Mouse (Mus musculus) midbrain, embryonic 16.5 days (tissue): ENCODE measurements around the gene Erc1. TPM values are rescaled to one million over a fixed set of nuclear protein-coding genes. Genes with fewer than 3 reads are reported as not detected.

Experiments used
- ATAC-seq: fragments of 200-750 bp; cut with Nextera tagmentation; 2 replicates; pipeline ENCODE4 v1.8.0; 2017; ENCODE audit warnings: moderate TSS enrichment
- H3K27ac ChIP-seq: fragments of 300-500 bp; sonication (generic); 2 replicates; pipeline ENCODE4 v1.5.1; 2014; ENCODE audit warnings: mild to moderate bottlenecking, low read length, mixed read lengths
- H3K27me3 ChIP-seq: fragments of 300-500 bp; sonication (generic); 2 replicates; pipeline ENCODE4 v1.6.1; 2014; ENCODE audit warnings: low read depth, low read length, mixed read lengths; ENCODE audit not compliant: control insufficient read depth, insufficient read depth
- H3K36me3 ChIP-seq: fragments of 300-500 bp; sonication (generic); 2 replicates; pipeline ENCODE4 v1.6.1; 2014; ENCODE audit warnings: mild to moderate bottlenecking, low read length, moderate library complexity, mixed read lengths; ENCODE audit not compliant: control insufficient read depth, insufficient read depth
- H3K4me1 ChIP-seq: fragments of 300-500 bp; sonication (generic); 2 replicates; pipeline ENCODE4 v1.6.1; 2014; ENCODE audit warnings: mild to moderate bottlenecking, low read length, mixed read lengths; ENCODE audit not compliant: control insufficient read depth, insufficient read depth
- H3K4me2 ChIP-seq: fragments of 300-500 bp; sonication (generic); 2 replicates; pipeline ENCODE4 v1.6.1; 2014; ENCODE audit warnings: mild to moderate bottlenecking, low read length, mixed read lengths
- H3K4me3 ChIP-seq: fragments of 300-500 bp; sonication (generic); 2 replicates; pipeline ENCODE4 v1.5.1; 2014; ENCODE audit warnings: low read depth, mild to moderate bottlenecking, low read length, moderate library complexity, mixed read lengths
- H3K9ac ChIP-seq: fragments of 300-500 bp; sonication (generic); 2 replicates; pipeline ENCODE4 v1.6.1; 2014; ENCODE audit warnings: low read depth, low read length, mixed read lengths
- H3K9me3 ChIP-seq: fragments of 300-500 bp; sonication (generic); replicated peaks from 2 replicates; pipeline ENCODE4 v1.6.1; 2014; ENCODE audit warnings: mild to moderate bottlenecking, low read length, mixed read lengths; ENCODE audit not compliant: control insufficient read depth, poor library complexity, severe bottlenecking
- WGBS: fragments of 180-500 bp; shearing (Covaris S2); extraction: QIAGEN DNeasy Blood & Tissue Kit; methylation state at CpG from one replicate; pipeline ENCODE4 v1.1.7; 2014; 5-methylcytosine and 5-hydroxymethylcytosine counted together
- polyA plus RNA-seq: library from polyadenylated mRNA; unstranded; fragments of >200 nt; fragmentation: Nextera tagmentation; extraction: Ambion mirVana; gene quantifications from 2 replicates; pipeline ENCODE4 v1.2.1, GENCODE M21; 2015

The Erc1 gene
- polyA plus RNA-seq, result 47.9 and 52.9 TPM in 2 replicates

- Histone ChIP-seq H3K9me3 (no peaks in the 10 kb centered on the region), H3K4me2 (peak within 1 kb of the TSS; percentile 66), H3K36me3 (no peaks in the 10 kb centered on the region), H3K27me3 (no peaks in the 10 kb centered on the region), H3K4me3 (peak within 1 kb of the TSS; percentile 95), H3K4me1 (peaks cover 26% of the 10 kb centered on the region), H3K27ac (peak within 1 kb of the TSS; percentile 98), H3K9ac (peak within 1 kb of the TSS; percentile 96)
- ATAC-seq, result peak; percentile 94
- under 1% methylated on average over 55 of the region's 73 CpGs for WGBS
Measured at GRCm38 (mm10) chr6:119848034-119848695, at the start of gene Erc1. TSS of gene Erc1 (minus strand) at chr6:119848167.

- H3K36me3 ChIP-seq, result no peaks in the 10 kb centered on the region
- no peak overlapping the region for H3K9ac ChIP-seq
- no peak overlapping the region for H3K27ac ChIP-seq
- no peak overlapping the region for H3K4me2 ChIP-seq
- H3K4me1 ChIP-seq, result no peaks in the 10 kb centered on the region
- 83% methylated on average over 7 of the region's 7 CpGs for WGBS
- H3K9me3 ChIP-seq, result no peaks in the 10 kb centered on the region
- no peak for ATAC-seq
- no peak overlapping the region for H3K4me3 ChIP-seq
- H3K27me3 ChIP-seq, result no peaks in the 10 kb centered on the region
Measured at GRCm38 (mm10) chr6:119892711-119893110, 44.7 kb upstream of the Erc1 start.

GRCm38 (mm10) chr6:119883151-119883550, 35.2 kb upstream of the Erc1 start:
- whole genome bisulfite sequencing, result 84% methylated on average over 7 of the region's 7 CpGs
- H3K27me3 ChIP-seq, result no peaks in the 10 kb centered on the region
- H3K9ac ChIP-seq, result no peak overlapping the region
- no peak overlapping the region for H3K4me2 ChIP-seq
- no peak overlapping the region for H3K27ac ChIP-seq
- no peaks in the 10 kb centered on the region for H3K9me3 ChIP-seq
- ATAC-seq, result no peak
- H3K4me1 ChIP-seq, result no peaks in the 10 kb centered on the region
- H3K4me3 ChIP-seq, result no peak overlapping the region
- H3K36me3 ChIP-seq, result no peaks in the 10 kb centered on the region

- ATAC-seq, result peak; percentile 66; the same call in 1 of the 2 replicates
- Histone ChIP-seq H3K9ac (no peak overlapping the region), H3K27ac (no peak overlapping the region), H3K9me3 (no peaks in the 10 kb centered on the region), H3K4me2 (no peak overlapping the region), H3K27me3 (no peaks in the 10 kb centered on the region), H3K4me1 (no peaks in the 10 kb centered on the region), H3K4me3 (no peak overlapping the region), H3K36me3 (no peaks in the 10 kb centered on the region)
- WGBS, result 88% methylated on average over 11 of the region's 11 CpGs
Measured at GRCm38 (mm10) chr6:119864341-119865034, 16.5 kb upstream of the Erc1 start.

GRCm38 (mm10) chr6:119861519-119861918, 13.6 kb upstream of the Erc1 start:
- no peak overlapping the region for H3K4me3 ChIP-seq
- H3K4me1 ChIP-seq, result no peaks in the 10 kb centered on the region
- H3K4me2 ChIP-seq, result no peak overlapping the region
- no peak for ATAC-seq
- H3K27ac ChIP-seq, result no peak overlapping the region
- H3K9ac ChIP-seq, result no peak overlapping the region
- H3K27me3 ChIP-seq, result no peaks in the 10 kb centered on the region
- H3K9me3 ChIP-seq, result no peaks in the 10 kb centered on the region
- 27% methylated on average over 8 of the region's 8 CpGs for WGBS
- H3K36me3 ChIP-seq, result no peaks in the 10 kb centered on the region

DNA sequence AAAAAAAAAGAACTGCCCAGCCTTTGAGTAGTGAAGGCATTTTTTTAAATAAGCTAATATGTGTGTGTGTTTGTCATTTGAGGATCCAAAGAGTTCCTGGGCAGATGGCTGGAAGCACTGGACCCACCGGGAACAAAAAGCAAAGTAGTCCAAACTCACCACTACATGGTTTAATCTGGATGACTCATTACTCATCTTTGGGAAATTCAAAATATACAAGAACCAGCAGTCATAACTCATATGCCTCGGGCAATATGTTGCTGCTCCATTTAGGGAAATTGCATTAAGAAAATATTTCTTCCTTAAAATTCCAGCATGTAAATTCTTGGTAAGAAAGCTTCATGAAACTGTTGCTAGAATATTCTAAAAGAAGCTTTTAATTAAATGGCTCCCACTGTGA, 12.3 kb upstream of the Erc1 start:
- Histone ChIP-seq H3K4me3 (no peak overlapping the region), H3K9me3 (no peaks in the 10 kb centered on the region), H3K4me1 (no peaks in the 10 kb centered on the region), H3K4me2 (no peak overlapping the region), H3K9ac (no peak overlapping the region), H3K27me3 (no peaks in the 10 kb centered on the region), H3K27ac (no peak overlapping the region), H3K36me3 (no peaks in the 10 kb centered on the region)
- 98% methylated on average over 2 of the region's 2 CpGs for WGBS
- ATAC-seq, result no peak

DNA sequence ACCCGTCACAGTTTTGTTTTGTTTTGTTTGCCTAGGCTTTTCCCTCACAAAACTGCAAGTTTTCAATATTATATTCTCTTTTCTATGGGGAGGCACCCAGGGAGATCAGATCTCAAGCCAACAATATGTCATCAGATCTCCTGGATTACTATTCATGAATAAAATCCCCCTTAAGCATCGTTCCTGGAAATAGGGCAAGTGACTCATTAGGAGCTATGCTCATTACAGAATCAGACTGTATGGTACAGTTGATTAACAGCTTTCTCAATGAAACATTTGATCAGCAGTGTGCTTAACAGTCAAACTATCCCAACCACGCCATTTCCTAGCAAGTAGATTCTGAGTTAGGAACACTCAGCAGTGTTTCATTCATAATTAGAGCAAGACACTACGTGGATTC, 7.5 kb upstream of the Erc1 start:
- no peak overlapping the region for H3K9ac ChIP-seq
- no peaks in the 10 kb centered on the region for H3K4me1 ChIP-seq
- H3K36me3 ChIP-seq, result no peaks in the 10 kb centered on the region
- whole genome bisulfite sequencing, result 79% methylated on average over 4 of the region's 4 CpGs
- no peaks in the 10 kb centered on the region for H3K27me3 ChIP-seq
- no peak overlapping the region for H3K4me3 ChIP-seq
- no peaks in the 10 kb centered on the region for H3K9me3 ChIP-seq
- ATAC-seq, result no peak
- no peak overlapping the region for H3K27ac ChIP-seq
- H3K4me2 ChIP-seq, result no peak overlapping the region

- no peaks in the 10 kb centered on the region for H3K27me3 ChIP-seq
- ATAC-seq, result no peak
- 37% methylated on average over 2 of the region's 2 CpGs for WGBS
- H3K9ac ChIP-seq, result no peak overlapping the region
- no peaks in the 10 kb centered on the region for H3K9me3 ChIP-seq
- no peaks in the 10 kb centered on the region for H3K36me3 ChIP-seq
- no peak overlapping the region for H3K4me3 ChIP-seq
- H3K27ac ChIP-seq, result no peak overlapping the region
- H3K4me2 ChIP-seq, result no peak overlapping the region
- H3K4me1 ChIP-seq, result peaks cover 9% of the 10 kb centered on the region
Measured at GRCm38 (mm10) chr6:119854156-119854555, 6.2 kb upstream of the Erc1 start.

- H3K27ac ChIP-seq, result no peak overlapping the region
- no peak for ATAC-seq
- no peak overlapping the region for H3K4me3 ChIP-seq
- H3K36me3 ChIP-seq, result no peaks in the 10 kb centered on the region
- H3K4me2 ChIP-seq, result no peak overlapping the region
- H3K27me3 ChIP-seq, result no peaks in the 10 kb centered on the region
- H3K9me3 ChIP-seq, result no peaks in the 10 kb centered on the region
- 100% methylated on average over 3 of the region's 3 CpGs for WGBS
- H3K9ac ChIP-seq, result no peak overlapping the region
- peaks cover 26% of the 10 kb centered on the region for H3K4me1 ChIP-seq
Measured at GRCm38 (mm10) chr6:119849858-119850257, 1.9 kb upstream of the Erc1 start.
